Mouse (Mus musculus): ENCODE results near the gene Atf4. TPM values are rescaled to one million over a fixed set of nuclear protein-coding genes. Genes with fewer than 3 reads are reported as not detected.

The Atf4 gene
- polyA plus RNA-seq, 1 experiment from 2014 or later: 74.9 TPM

DNA sequence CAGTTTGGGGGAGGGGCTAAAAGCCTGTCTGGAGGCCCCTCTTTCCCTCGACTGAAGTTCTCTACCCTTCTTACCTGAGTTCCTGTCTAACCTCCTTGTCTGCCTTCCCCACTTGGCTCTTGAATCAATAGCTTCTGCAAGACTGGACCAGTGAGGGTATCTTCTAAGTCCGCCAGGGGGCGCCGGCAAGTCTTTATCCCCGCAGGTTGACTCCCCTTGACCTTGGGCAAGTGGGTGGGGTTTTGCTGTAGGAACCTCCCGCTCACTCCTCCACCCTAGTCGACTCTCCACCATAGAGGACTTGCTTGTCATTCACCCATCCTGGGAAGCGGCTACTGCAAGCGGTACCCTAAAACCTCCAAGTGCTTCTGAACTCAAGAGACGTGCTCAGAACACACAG lies 34.5 kb downstream of the Atf4 start:
- Histone ChIP-seq H3K9me3 (no peaks in the 10 kb centered on the region), H3K4me1 (peaks cover 16% of the 10 kb centered on the region), H3K9ac (no peak overlapping the region), H3K4me2 (no peak overlapping the region), H3K27me3 (replicated peaks) (peaks cover 97% of the 10 kb centered on the region), H3K36me3 (no peaks in the 10 kb centered on the region), H3K27ac (replicated peaks) (no peak overlapping the region), H3K4me3 (no peak overlapping the region)
- ATAC-seq (ENCODE audit: extremely low read depth, insufficient number of reproducible peaks, low FRiP score, low TSS enrichment): no peak
- WGBS: 5% methylated on average over 10 of the region's 10 CpGs

DNA sequence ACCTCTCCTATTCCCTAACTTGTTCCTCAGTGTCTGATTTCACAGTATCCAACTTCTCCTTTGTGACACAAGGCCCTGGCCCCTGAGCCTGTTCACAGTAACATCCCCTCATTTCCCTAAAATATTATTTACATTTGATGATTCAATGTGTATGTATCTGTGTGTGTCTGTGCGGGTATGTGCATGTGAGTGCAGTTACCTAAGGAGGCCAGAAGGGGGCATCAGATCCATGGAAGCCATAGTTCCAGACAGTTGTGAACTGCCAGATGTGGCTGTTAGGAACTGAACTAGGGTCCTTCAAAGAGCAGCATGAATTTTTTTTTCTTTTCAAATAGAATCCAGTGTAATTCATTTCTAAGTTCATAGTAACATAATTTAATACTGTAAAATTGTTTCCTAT lies 42.2 kb downstream of the Atf4 start:
- ATAC-seq (ENCODE audit: extremely low read depth, insufficient number of reproducible peaks, low FRiP score, low TSS enrichment): no peak
- no peaks in the 10 kb centered on the region for H3K36me3 ChIP-seq
- peaks cover 45% of the 10 kb centered on the region for H3K27me3 ChIP-seq (replicated peaks)
- no peaks in the 10 kb centered on the region for H3K4me1 ChIP-seq
- 100% methylated on average over 1 of the region's 1 CpGs for WGBS
- H3K9ac ChIP-seq: no peak overlapping the region
- no peaks in the 10 kb centered on the region for H3K9me3 ChIP-seq
- H3K4me3 ChIP-seq: no peak overlapping the region
- H3K27ac ChIP-seq (replicated peaks): no peak overlapping the region
- no peak overlapping the region for H3K4me2 ChIP-seq

DNA sequence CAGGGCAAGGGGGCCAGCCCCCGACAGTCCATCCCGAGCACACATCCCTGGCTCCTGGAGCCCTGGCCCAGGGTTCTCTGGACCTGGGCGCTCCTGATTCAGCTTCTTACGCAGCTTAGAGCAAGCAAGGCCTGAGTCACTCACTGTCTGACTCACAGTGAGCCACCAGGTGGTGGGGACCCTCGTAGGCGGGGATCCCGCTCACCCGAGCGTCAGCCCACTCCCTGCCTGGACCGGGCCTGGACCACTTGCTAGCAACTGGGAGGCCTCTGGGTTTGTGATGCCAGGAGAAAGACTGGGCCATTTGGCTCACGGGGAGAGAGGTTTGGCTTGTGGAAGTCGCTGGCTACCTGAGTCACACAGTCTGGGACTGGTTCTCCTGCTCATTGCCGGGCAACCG lies 48.8 kb downstream of the Atf4 start:
- no peak overlapping the region for H3K4me2 ChIP-seq
- H3K4me1 ChIP-seq: no peaks in the 10 kb centered on the region
- peaks cover 49% of the 10 kb centered on the region for H3K27me3 ChIP-seq (replicated peaks)
- no peaks in the 10 kb centered on the region for H3K36me3 ChIP-seq
- H3K9me3 ChIP-seq: no peaks in the 10 kb centered on the region
- H3K27ac ChIP-seq (replicated peaks): no peak overlapping the region
- 66% methylated on average over 14 of the region's 14 CpGs for WGBS
- no peak for ATAC-seq (ENCODE audit: extremely low read depth, insufficient number of reproducible peaks, low FRiP score, low TSS enrichment)
- H3K9ac ChIP-seq: no peak overlapping the region
- no peak overlapping the region for H3K4me3 ChIP-seq

DNA sequence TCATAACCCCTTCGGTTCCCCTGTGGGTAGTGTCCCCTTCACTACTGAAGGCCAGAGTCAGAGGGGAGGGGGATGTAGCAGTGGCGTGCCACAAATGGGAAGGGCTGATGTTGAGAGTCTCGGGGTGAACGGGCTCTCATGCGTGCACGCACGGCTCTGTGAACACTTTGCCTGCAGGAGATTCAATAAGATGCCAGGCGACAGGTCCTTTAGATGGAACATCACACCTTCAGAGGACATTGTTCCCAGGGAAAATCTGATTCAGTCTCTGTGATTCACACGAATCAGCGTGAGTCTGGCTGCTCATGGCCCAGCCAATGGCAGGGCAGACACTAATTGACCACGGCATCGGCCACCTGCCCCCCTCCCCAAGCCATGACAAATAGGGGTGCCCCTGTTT lies 49.2 kb downstream of the Atf4 start:
- Histone ChIP-seq H3K27me3 (replicated peaks) (peaks cover 49% of the 10 kb centered on the region), H3K27ac (replicated peaks) (no peak overlapping the region), H3K36me3 (no peaks in the 10 kb centered on the region), H3K4me2 (no peak overlapping the region), H3K9ac (no peak overlapping the region), H3K4me1 (no peaks in the 10 kb centered on the region), H3K4me3 (no peak overlapping the region), H3K9me3 (no peaks in the 10 kb centered on the region)
- 88% methylated on average over 12 of the region's 12 CpGs for WGBS
- no peak for ATAC-seq (ENCODE audit: extremely low read depth, insufficient number of reproducible peaks, low FRiP score, low TSS enrichment)

DNA sequence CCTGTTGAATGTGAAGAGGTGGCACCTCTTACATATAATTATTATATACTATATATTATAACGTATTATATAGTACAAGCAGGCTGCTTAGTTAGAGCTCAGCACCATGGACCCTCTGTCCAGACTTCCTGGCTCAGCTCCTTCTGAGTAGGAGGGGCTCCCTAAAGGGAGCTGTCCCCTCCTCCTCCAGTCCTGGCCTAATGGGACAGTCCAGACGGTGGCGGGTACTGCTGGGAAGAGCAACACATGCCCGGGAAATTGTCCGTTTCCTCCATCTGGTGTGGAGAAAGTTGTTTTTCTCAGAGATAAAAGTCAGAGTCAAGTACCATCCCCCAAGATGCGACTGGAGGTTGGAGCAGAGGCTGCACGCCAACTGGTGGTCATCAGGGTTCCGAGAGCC lies 51.2 kb downstream of the Atf4 start:
- no peaks in the 10 kb centered on the region for H3K9me3 ChIP-seq
- H3K27me3 ChIP-seq (replicated peaks): peaks cover 41% of the 10 kb centered on the region
- H3K4me3 ChIP-seq: no peak overlapping the region
- 34% methylated on average over 8 of the region's 8 CpGs for WGBS
- H3K9ac ChIP-seq: no peak overlapping the region
- no peaks in the 10 kb centered on the region for H3K4me1 ChIP-seq
- ATAC-seq (ENCODE audit: extremely low read depth, insufficient number of reproducible peaks, low FRiP score, low TSS enrichment): no peak
- H3K27ac ChIP-seq (replicated peaks): no peak overlapping the region
- no peaks in the 10 kb centered on the region for H3K36me3 ChIP-seq
- H3K4me2 ChIP-seq: no peak overlapping the region

Other genes with a start within 250 kb of the Atf4 start
- 2.2 and 2.6 TPM in 2 replicates for gene Pdgfb, start 240.2 kb upstream of the Atf4 start, polyA plus RNA-seq (2015; fragmentation: Nextera tagmentation; extraction: Ambion mirVana)
- 27.3 and 30.7 TPM in 2 replicates for gene Syngr1, start 163.8 kb upstream of the Atf4 start, polyA plus RNA-seq (2015; fragmentation: Nextera tagmentation; extraction: Ambion mirVana)
- 603 and 677 TPM in 2 replicates for gene Rpl3, start 163.3 kb upstream of the Atf4 start, polyA plus RNA-seq (2015; fragmentation: Nextera tagmentation; extraction: Ambion mirVana)
- gene Tab1, start 122.1 kb upstream of the Atf4 start, polyA plus RNA-seq (2015; fragmentation: Nextera tagmentation; extraction: Ambion mirVana): 29.4 and 31.1 TPM in 2 replicates
- gene Mgat3, start 81.5 kb upstream of the Atf4 start, polyA plus RNA-seq (2015; fragmentation: Nextera tagmentation; extraction: Ambion mirVana): 1.2 and 1.3 TPM in 2 replicates
- 25.5 and 25.9 TPM in 2 replicates for gene Mief1, start 21.2 kb upstream of the Atf4 start, polyA plus RNA-seq (2015; fragmentation: Nextera tagmentation; extraction: Ambion mirVana)
- gene AC140267.1, start 19.3 kb upstream of the Atf4 start, polyA plus RNA-seq (2015; fragmentation: Nextera tagmentation; extraction: Ambion mirVana): not detected in 2 replicates
- 39.0 and 39.7 TPM in 2 replicates for gene Rps19bp1, start 9.1 kb downstream of the Atf4 start, polyA plus RNA-seq (2015; fragmentation: Nextera tagmentation; extraction: Ambion mirVana)
- gene Cacna1i, start 32.1 kb downstream of the Atf4 start, polyA plus RNA-seq (2015; fragmentation: Nextera tagmentation; extraction: Ambion mirVana): not detected in 2 replicates

Measured in heart, embryonic 13.5 days (tissue).